Mouse (Mus musculus) monocyte, adult 2 months (primary cell): ENCODE results near the gene Trim33.

Experiments
- DNase-seq, 2 experiments: peaks; one replicate each; pipeline ENCODE4 v3.0.0; 2022; ENCODE audit warnings: low spot score in 2 of 2, low read depth in 1 of 2

The Trim33 gene

DNA sequence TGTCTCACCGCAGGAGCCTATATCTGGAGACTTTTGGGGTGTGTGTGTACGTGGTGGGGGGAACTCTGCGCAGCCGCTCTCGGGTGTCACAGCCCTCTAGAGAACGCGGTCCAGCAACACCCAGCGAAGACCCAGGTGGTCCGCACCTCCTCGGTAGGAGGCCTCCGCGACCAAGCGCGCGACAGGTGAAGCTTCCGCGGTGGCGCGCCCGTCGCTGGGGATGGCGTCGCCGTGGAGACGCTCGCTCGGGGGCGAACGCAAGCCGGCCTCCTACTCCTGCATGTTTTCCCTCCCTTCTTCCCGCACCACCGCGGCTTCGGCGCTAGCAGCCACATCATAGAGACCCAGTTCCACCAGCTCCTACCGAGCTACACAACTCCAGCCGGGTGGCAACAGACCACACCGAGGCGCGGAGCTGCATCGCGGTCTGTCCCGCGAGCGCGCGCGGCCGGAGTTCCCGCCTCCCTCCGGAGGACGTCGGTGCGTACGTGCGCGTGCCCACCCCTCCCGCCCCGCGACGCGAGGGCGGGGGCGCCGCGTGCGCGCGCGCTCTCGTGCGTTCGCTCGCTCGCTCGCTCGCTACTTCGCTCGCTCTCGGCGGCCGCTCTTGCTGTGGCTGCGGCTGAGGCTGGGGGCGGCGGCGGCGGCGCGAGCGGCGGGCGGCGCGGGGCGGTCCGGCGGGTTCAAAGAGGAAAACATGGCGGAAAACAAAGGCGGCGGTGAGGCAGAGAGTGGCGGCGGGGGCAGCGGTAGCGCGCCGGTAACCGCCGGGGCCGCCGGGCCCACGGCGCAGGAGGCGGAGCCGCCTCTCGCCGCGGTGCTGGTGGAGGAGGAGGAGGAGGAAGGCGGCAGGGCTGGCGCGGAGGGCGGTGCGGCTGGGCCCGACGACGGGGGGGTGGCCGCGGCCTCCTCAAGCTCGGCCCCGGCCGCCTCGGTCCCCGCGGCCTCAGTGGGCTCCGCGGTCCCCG, at the start of gene Trim33:
TSS of gene Trim33 (plus strand) at position 112 of the 968 bp plus-strand sequence.
- peak; percentile 48 to 73 for DNase-seq

DNA sequence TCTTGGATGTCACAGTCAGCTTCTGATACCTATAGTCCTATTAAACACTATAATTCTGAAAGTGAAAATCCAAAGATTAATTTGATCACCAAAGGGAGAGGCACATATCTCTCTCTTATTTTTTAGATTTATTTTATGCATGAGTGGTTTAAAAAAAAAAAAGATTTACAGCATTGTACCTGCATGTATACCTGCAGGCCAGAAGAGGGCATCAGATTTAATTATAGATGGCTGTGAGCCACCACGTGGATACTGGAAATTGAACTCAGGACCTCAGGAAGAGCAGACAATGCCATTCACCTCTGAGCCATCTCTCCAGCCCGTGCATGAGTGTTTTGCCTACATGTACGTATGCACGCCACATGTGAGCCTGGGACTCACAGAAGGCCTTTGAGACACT, 46.7 kb upstream of the Trim33 start:
- DNase-seq, result no peak

DNA sequence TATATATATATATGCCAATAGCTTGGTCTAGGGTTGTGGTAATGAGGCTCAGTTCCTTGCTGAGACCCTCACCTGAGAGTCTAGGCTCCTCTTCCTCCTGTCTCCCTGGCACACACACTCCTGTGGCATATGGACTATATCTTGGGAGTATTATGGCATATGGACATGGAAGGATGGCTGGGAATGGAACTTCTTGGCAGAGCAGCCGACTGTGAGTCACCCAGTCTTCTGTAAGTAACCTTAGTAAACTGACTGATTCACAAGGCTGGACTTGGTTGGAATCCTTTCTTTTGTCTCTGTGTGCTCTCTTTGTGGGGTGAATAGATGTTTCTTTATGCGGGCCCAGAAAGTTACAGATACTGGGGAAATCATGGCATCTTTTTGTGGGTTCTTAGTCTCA, 37.6 kb upstream of the Trim33 start:
- DNase-seq, result no peak

DNA sequence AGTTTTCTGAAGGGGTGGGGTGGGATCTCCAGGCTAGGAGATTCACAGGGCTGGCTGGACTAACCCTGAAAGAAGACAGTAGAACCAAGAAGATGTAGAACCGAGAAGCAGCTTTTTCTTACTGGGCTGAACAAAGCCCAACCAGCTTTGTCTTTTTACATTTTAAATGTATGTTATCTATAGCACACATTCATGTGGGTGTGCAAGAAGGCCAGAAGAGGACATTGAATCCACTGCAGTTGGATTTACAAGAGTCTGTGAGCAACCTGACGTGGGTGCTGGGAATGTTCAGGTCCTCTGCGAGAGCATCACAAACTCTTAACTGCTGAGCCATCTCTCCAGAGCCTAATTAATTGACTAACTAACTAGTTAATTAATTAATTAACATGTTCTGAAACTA, 36.9 kb upstream of the Trim33 start:
- no peak for DNase-seq

DNA sequence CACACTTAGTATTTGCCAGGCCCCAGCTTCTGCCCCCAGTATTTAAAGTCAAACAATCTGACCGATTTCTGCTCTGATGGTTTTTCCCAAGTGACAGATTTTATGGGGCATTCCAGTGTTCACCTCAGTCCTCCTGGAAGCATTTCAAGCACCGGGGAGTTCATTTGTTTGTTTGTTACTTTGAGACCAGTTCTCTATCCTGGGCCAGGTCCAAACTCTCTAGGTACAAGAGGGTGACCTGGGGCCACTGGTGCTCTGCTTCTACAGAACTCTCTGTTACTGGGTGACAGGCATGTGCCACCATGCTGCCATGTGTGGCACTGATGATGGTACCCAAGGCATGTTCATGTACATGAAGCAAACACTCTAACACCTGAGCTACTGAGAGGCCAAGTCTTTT, 35.6 kb upstream of the Trim33 start:
- no peak for DNase-seq

DNA sequence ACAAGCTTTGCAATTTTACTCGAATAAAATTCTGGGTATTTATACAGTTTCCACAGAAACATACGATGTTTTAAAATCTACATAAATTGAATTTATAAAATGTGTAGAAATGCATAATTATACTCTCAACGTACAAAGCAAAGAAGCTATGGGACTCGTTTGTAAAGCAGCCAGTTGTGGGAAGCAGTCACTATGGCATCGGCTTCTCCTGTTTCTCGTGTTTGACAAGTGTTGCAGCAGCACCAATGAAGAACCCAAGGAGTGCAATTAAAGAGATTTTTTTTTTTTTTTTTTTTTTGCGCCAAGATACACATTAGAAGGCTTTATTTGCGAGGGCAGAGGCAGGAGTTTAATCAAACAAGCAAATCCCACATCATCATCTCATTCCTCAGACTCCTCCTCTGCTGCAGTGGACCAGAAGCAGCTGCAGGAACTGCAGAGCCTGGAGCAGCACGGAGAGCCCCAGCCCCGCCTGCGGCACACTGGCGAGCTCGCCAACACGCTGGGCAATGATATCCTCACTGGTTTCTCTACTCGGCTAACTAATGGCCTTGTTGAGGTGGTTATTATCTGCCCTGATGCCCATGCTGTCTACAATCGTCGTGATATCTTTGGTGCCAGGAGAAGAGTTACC, 32.3 kb upstream of the Trim33 start:
- no peak for DNase-seq

DNA sequence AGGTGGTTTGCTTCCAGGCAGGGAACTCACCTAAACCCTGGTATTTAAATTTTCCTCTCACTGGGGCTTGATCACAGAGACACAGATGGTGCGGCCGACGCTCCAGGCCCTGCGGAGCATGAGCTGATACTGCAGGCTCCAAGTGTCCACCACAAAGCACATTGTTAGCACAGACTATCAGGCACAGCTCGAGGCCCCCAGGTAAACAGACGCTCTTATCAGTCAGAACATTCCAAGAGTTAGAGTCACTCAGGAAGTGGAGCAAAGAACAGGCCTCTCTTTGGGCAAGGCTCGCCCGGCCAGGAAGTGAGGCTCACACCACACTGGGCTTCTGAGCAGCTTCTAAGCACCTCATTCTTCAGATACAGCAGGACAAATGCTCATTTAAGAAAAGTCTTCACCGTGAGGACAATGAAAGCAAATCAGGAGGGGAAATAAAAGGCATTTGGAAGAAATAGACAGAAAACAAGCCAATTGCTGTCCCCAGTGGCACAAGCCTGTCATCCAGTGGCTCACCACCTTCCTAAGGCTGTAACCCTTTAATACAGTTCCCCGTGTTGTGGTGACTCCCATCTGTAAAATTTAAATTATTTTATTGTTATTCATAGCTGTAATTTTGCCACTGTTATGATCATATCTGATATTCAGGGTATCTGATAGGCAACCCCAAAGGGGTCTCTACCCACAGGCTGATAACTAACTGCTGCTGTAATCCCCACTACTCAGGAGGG, 22.8 kb upstream of the Trim33 start:
- no peak for DNase-seq

DNA sequence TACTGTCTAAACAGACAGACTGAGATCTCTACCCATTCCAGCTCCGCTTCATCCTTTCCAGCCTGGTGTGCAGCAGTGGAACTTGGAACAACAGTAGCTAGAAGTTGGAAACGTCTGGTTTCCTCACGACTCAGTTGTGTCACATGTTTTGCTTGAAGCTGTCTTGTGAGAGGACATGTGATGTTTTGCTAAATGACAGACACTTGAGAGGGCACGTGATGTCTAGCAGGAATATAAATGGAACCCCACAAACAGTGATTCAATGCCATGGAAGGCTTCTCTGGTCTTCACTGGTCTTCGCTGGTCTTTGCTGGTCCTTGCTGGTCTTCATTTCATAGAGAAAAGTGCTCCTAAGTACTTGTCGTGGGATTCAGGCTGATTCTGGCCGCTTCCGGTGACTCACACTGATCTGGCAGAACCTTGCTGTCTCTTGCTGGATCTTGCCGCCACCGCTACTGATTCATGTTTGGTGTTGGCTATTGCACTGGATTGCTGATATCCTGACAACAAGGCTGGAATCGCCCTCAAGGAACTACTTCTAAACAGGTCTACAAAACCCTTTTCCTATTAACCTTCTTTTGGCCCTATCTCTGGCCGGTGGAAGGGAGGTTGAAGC, 16.2 kb upstream of the Trim33 start:
- no peak for DNase-seq

DNA sequence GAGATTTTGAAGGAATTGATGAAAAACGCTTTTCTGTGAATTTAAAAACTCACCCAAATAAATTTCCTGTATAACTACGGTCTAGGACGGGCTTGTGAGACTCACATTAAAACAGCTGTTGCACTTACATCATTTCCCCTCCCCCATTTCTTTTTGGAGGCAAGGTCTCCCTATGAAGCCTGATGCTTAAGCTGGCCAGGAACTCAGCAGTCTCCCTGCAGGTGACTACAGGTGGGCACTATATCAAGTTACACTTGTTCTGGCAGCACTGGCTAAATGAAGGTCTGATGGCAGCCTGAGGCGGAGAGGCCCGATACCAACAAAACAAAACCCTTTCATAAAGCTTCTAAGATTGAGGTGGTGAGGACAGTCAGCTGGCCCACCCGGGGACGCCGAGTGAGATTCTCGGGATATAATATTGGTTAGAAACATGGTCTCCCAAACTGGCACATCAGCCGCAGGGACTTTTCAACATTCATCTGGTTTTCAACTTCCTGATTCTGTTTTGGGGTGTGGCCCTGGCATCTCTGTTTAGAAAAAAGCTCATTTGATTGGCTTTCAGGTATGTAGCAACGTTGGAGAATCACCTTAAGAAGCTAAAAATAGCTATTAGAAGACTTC, 422 bp upstream of the Trim33 start:
- DNase-seq, result peak in 1 of 2 experiments; percentile 29

DNA sequence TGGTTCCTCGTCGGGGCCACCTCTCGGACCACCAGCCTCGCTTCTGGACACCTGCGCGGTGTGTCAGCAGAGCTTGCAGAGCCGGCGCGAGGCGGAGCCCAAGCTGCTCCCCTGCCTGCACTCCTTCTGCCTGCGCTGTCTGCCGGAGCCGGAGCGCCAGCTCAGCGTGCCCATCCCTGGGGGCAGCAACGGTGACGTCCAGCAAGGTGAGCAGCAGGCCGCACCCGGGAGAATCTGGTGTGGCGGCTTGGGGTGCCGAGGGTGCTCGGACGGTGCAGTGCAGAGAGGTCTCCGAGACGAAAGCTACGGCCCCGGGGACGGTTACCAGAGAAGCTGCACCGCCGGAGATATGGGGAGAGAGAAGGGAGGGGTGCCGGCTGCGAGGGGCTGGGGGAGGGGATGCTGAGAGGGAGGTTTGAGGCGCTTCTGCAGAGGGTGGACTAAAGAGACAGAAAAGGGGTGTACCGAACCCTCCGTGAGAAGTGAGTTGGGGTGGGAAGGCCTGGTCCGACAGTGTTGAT, 1.2 kb downstream of the Trim33 start:
- DNase-seq, result peak in 1 of 2 experiments; percentile 9

DNA sequence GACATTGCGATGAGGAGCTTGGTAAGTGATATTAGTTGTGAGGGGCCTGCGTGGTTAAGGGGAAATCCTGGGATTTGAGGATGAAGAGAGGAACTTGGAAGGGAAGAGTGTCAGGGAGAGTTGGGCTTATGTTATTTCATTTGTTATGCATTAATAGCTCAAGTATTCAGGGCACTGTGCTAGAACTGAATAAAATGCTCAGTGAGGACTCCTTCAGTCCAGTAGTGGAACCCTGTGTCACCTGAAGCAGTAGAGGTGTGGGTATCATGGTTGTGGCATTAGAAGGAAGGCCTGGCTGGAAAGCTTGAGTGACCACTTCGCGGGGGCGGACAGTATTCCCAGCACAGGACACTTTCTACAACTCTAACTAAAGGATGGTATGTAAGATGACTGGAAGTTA, 1.8 kb downstream of the Trim33 start:
- no peak for DNase-seq

DNA sequence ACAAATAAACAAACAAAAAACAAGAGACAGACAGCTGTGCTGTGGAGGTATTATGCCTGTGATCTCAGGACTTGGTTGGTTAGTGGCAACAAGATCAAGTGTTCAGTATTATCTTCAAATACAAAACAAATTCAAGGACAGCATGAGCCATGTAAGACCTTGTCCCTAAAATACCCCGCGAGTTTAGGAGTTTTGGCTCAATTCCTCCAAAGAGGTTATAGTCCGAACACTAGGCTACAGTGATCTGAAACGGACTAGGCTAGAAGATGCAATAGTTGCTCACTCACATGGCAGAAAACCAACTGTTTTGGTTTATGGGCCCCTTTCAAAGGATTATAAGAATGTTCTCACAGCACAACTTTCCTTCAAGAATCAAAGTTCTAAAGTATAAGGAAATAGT, 9.7 kb downstream of the Trim33 start:
- no peak for DNase-seq

DNA sequence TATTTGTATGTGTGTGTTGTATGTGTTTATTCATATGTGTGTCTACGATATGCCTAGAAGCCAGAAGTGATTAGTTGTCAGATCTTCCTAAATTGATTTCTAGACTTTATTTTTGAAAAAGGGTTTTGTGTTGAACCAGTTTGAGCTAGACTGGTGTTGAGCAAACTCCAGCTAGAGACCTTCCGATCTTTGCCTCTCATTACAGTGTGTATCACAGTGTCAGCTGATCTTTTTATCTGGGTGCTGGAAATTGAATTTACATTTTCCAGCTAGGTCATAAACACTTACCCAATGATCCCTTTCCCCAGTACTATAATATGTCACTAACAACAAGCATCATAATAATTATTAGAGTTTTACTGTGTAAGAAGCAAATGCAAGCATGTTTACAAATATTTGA, 12.0 kb downstream of the Trim33 start:
- no peak for DNase-seq

DNA sequence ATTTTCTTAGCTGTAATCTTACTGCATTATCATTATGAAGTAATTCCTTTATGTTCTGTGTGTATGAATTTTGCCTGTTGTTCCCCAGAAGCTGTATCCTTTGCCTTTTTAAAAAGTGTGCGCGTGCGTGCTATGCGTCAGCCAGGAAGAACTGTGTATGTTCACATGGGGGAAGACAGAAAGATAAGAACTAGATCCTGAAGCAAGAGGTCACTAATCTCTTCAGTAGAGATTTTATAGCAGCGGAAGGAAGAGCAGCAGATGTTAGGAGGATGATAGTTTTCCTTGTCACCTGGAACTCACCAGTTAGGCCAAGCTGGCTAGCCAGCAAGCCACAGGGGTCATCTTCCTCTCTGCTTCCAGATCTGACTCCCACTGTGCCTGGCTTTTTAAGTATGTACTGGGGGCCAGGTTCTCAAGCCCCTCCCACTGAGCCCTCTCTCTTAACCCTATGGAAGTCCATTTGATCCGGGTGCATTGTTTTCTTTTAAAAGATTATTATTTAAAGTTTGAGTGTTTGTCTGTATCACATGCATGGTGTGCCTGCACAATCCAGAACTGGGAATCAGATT, 26.4 kb downstream of the Trim33 start:
- no peak for DNase-seq

DNA sequence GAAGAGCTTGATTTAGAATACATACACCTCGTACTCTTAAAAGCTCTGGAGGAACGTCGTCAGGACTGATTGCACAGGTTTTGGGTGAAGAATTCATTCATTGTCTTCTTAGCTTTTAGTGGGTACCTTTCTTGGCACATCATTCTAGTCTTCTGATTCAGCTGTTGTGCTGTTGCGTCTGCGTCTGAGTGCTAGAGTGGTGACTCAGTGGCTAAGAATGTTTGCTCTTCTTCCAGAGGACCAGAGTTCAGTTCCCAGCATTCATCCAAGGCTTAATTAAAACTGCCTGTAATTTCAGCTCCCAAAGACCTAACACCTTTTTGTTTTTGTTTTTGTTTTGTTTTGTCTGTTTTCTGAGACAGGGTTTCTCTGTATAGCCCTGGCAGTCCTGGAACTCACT, 30.2 kb downstream of the Trim33 start:
- no peak for DNase-seq

DNA sequence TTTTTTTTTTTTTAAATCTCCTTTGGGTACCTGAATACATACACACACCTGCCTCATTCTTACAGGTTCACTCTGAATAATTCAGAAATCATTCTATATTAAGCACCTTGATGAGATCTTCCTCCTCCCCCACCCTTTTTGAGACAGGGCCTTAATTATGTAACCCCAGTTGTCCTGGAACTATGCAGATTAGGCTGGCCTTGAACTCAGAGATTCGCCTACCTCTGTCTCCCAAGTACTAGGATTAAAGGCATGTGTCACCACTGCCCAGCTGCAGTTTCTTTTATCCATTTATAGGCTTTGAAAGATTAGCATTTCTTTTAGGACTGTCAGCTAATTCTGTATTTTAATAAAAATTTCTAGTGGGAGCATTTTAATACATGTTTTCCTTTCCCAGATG, 30.7 kb downstream of the Trim33 start:
- DNase-seq, result no peak

DNA sequence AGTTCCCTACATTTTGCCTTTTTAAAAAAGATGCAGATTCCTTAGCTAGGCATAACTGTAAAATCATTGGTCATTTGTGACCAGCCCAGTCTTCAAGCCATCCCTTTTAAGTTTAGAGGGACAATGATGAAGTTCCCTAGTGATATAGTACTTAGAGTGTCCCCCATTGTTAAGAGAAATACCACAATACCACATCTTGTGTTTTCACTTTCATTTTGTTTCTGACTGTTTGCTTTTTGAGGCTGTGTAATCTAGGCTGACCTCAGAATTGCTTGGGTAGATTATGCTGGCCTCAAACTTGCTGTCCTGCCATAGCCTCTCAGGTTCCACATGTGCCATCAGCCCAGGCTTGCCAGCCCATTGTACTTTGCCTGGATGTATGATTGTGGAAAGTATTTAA, 35.2 kb downstream of the Trim33 start:
- no peak for DNase-seq

DNA sequence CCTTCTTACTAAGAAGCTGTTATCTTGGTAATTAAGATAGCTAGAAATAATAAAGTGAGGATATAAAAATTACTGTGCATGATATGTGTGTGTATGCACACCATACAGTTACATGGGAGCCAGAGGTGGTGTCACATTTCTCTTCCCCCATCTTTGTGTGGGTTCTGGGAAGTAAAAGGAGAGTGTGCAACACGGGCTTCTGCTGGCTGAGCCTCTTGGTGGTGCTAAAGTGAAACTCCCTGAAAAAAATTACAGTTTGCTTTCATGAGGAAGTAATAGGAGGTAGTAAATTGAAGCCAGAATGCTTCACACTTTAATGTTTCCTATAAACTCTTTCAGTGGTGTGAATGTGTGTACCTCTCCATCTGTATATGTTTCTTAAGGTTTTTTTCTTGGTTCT, 56.3 kb downstream of the Trim33 start:
- DNase-seq, result no peak

DNA sequence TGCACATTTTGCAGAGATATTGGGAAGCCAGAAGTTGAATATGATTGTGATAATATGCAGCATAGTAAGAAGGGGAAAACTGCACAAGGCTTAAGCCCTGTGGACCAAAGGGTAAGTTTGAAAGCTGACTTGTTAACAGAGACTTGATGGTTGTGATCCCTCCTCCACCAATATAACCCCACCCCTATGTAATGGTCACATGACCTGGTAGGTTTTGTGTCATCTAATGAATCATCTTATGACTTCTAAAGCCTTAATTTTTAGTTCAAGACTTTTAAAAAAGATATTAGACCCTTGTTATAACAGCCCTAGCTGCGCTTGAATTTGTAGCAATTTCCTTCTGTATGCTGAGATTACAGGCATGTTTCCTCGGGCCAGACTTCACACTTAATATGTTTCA, 67.6 kb downstream of the Trim33 start:
- DNase-seq, result no peak

DNA sequence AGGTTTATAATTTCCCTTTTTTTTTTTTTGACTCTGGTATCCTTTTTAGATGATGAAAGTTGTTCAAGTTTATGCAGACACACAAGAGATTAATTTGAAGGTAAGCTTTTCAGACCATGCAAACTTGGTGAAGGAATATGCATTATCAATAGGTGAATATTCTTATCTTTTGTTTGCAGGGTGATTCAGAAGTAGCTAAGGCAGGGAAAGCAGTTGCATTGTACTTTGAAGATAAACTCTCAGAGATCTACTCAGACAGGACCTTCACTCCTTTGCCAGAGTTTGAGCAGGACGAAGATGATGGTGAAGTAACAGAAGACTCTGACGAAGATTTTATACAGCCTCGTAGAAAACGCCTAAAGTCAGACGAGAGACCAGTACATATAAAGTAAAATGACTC, 74.4 kb downstream of the Trim33 start:
- no peak for DNase-seq
